Mouse (Mus musculus): ENCODE data around the gene Hcrtr1. TPM values are rescaled to one million over a fixed set of nuclear protein-coding genes. Genes with fewer than 3 reads are reported as not detected.

Gene Hcrtr1
- polyA plus RNA-seq, 1 experiment: 4.5 TPM

GRCm38 (mm10) chr4:130109666-130110065 lies 29.5 kb downstream of the Hcrtr1 start:
- Histone ChIP-seq H3K4me1 (ENCODE audit: control insufficient read depth, insufficient read depth, low read length) (peaks cover 7% of the 10 kb centered on the region), H3K4me3 (ENCODE audit: insufficient read depth, low read length) (peak overlapping the region; percentile 7; the same call in 1 of the 2 replicates), H3K27ac (ENCODE audit: insufficient read depth, low read length) (peak overlapping the region; percentile 46; the same call in 1 of the 2 replicates)
- TF ChIP-seq POLR2A (IDR thresholded peaks at IDR 0.05; ENCODE audit: extremely low read depth, insufficient read depth, low read length) (no peak), CTCF (IDR thresholded peaks at IDR 0.05; ENCODE audit: extremely low read depth, insufficient read depth, low read length) (no peak)

DNA sequence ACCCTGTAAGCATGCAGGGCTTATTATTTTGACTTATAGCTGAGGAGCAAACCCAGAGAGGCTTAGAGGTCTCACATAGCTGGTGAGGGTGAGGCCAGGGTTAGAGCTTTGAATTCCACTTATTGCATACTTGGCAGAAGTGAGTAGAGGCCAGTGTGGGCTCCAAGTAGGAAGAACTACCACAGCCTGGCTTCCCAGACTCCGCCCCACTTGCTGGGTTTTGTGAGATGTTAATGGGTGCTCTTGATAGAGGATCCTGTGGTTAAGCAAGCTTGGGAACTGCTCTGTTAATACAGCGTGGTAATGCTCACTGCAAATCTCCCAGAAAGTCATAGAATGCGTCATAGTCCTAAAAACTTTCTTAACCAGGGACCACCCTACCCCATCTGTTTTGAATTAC lies 30.2 kb downstream of the Hcrtr1 start:
- peaks cover 7% of the 10 kb centered on the region for H3K4me1 ChIP-seq (ENCODE audit: control insufficient read depth, insufficient read depth, low read length)
- no peak for TF ChIP-seq POLR2A (IDR thresholded peaks at IDR 0.05; ENCODE audit: extremely low read depth, insufficient read depth, low read length)
- TF ChIP-seq CTCF (IDR thresholded peaks at IDR 0.05; ENCODE audit: extremely low read depth, insufficient read depth, low read length): no peak
- no peak overlapping the region for H3K27ac ChIP-seq (ENCODE audit: insufficient read depth, low read length)
- H3K4me3 ChIP-seq (ENCODE audit: insufficient read depth, low read length): no peak overlapping the region; the same call in 1 of the 2 replicates

DNA sequence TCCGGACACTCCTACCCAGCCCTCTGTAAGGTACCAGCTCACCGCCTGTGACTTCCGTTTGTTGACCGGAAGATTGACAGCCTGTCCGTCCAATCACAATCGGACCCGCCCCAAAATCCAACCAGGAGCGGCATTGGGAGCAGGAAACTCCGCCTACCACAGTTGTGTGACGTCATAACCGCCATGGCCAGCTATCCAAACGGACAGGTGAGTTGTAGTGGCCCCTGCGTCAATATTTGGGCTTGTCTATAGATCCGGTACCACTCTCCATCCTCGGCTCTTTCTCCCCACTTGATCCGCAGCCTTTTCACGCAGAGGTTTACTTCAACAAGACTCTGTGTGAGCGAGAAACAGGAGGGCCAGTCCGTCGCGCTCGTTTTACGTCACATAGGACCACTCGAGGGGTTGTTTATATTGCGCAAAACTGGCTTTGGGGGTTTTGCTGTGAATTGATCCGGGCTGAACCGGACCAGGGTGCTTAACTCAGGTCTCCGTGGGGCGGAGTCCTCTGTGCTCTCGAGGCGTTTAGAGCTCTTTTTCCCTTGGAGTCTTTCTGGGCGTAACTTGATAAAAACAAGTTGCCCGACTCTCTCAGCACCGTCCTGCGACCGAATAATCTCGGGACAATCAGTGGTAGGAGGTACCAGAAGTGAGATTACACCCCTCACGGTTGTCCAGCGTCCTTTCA lies 31.6 kb downstream of the Hcrtr1 start:
- Histone ChIP-seq H3K27ac (ENCODE audit: insufficient read depth, low read length) (peak overlapping the region; percentile 76; the same call in 1 of the 2 replicates), H3K4me3 (ENCODE audit: insufficient read depth, low read length) (peak overlapping the region; percentile 91), H3K4me1 (ENCODE audit: control insufficient read depth, insufficient read depth, low read length) (peaks cover 7% of the 10 kb centered on the region)
- no peak for TF ChIP-seq CTCF (IDR thresholded peaks at IDR 0.05; ENCODE audit: extremely low read depth, insufficient read depth, low read length)
- peak; percentile 83 for TF ChIP-seq POLR2A (IDR thresholded peaks at IDR 0.05; ENCODE audit: extremely low read depth, insufficient read depth, low read length)

GRCm38 (mm10) chr4:130107065-130107443 lies 32.1 kb downstream of the Hcrtr1 start:
- no peak for TF ChIP-seq CTCF (IDR thresholded peaks at IDR 0.05; ENCODE audit: extremely low read depth, insufficient read depth, low read length)
- no peak for TF ChIP-seq POLR2A (IDR thresholded peaks at IDR 0.05; ENCODE audit: extremely low read depth, insufficient read depth, low read length)
- peaks cover 7% of the 10 kb centered on the region for H3K4me1 ChIP-seq (ENCODE audit: control insufficient read depth, insufficient read depth, low read length)
- H3K4me3 ChIP-seq (ENCODE audit: insufficient read depth, low read length): peak overlapping the region; percentile 91
- H3K27ac ChIP-seq (ENCODE audit: insufficient read depth, low read length): no peak overlapping the region

- H3K27ac ChIP-seq (ENCODE audit: insufficient read depth, low read length): no peak overlapping the region
Measured at GRCm38 (mm10) chr4:130104584-130104983, 34.6 kb downstream of the Hcrtr1 start.

DNA sequence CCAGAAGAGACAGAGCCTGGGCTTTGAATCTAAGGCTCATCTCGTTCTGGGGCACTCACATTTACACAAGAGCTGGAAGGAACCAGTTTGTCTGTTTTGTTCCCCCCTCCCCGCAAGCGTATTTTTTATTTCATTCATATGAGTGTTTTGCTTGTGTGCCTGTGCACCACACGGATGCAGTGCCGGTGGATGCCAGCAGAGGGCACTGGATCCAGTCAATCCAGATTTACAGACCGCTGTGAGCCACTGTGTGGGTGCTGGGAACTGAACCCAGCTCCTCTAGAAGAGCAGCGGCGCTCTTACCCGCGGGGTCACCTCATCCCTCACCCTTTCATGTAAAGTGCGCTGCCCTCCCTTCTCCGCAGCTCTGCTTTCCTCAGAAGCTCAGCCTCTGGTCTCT lies 35.5 kb downstream of the Hcrtr1 start:
- TF ChIP-seq CTCF (IDR thresholded peaks at IDR 0.05; ENCODE audit: extremely low read depth, insufficient read depth, low read length) (0 out of 2 replicates have a peak, but pooled peaks have one; percentile 0), POLR2A (IDR thresholded peaks at IDR 0.05; ENCODE audit: extremely low read depth, insufficient read depth, low read length) (no peak)
- Histone ChIP-seq H3K4me3 (ENCODE audit: insufficient read depth, low read length) (no peak overlapping the region), H3K4me1 (ENCODE audit: control insufficient read depth, insufficient read depth, low read length) (peaks cover 3% of the 10 kb centered on the region; the same call in 1 of the 2 replicates), H3K27ac (ENCODE audit: insufficient read depth, low read length) (no peak overlapping the region)

More at GRCm38 (mm10) chr4:130104584-130104983, 34.6 kb downstream of the Hcrtr1 start:
- H3K4me1 ChIP-seq (ENCODE audit: control insufficient read depth, insufficient read depth, low read length): peaks cover 4% of the 10 kb centered on the region
- no peak overlapping the region for H3K4me3 ChIP-seq (ENCODE audit: insufficient read depth, low read length)
- TF ChIP-seq POLR2A (IDR thresholded peaks at IDR 0.05; ENCODE audit: extremely low read depth, insufficient read depth, low read length) (no peak), CTCF (IDR thresholded peaks at IDR 0.05; ENCODE audit: extremely low read depth, insufficient read depth, low read length) (no peak)

- TF ChIP-seq POLR2A (IDR thresholded peaks at IDR 0.05; ENCODE audit: extremely low read depth, insufficient read depth, low read length) (no peak), CTCF (IDR thresholded peaks at IDR 0.05; ENCODE audit: extremely low read depth, insufficient read depth, low read length) (no peak)
- no peak within 1 kb of the TSS for H3K27ac ChIP-seq (ENCODE audit: insufficient read depth, low read length)
- H3K4me1 ChIP-seq (ENCODE audit: control insufficient read depth, insufficient read depth, low read length): no peaks in the 10 kb centered on the region
- H3K4me3 ChIP-seq (ENCODE audit: insufficient read depth, low read length): no peak within 1 kb of the TSS
Measured at GRCm38 (mm10) chr4:130102111-130102651, 37.0 kb downstream of the Hcrtr1 start, which contains the start of gene Pef1. Gene Pef1, plus strand, starts transcription at chr4:130102558.

DNA sequence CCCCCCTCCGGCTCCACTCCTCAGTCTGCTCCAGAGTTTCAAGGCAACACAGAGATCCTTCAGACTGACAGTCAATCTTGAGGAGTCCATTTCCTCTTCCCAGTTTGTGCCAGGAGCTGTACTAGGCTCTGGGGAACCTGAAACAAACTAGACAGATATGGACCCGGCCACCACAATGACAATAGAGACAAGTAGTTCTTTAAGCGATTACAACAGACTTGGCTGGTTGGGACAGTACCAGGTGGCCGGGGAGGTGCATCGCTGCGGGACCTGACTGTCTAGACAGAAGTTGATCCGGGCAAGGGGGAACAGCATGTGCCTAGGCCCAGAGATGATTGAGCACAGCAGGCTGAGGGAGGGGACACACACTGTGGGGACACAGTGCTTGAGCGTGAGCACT lies 38.0 kb downstream of the Hcrtr1 start:
- TF ChIP-seq CTCF (IDR thresholded peaks at IDR 0.05; ENCODE audit: extremely low read depth, insufficient read depth, low read length) (no peak), POLR2A (IDR thresholded peaks at IDR 0.05; ENCODE audit: extremely low read depth, insufficient read depth, low read length) (no peak)
- no peak overlapping the region for H3K4me3 ChIP-seq (ENCODE audit: insufficient read depth, low read length)
- no peaks in the 10 kb centered on the region for H3K4me1 ChIP-seq (ENCODE audit: control insufficient read depth, insufficient read depth, low read length)
- no peak overlapping the region for H3K27ac ChIP-seq (ENCODE audit: insufficient read depth, low read length)

DNA sequence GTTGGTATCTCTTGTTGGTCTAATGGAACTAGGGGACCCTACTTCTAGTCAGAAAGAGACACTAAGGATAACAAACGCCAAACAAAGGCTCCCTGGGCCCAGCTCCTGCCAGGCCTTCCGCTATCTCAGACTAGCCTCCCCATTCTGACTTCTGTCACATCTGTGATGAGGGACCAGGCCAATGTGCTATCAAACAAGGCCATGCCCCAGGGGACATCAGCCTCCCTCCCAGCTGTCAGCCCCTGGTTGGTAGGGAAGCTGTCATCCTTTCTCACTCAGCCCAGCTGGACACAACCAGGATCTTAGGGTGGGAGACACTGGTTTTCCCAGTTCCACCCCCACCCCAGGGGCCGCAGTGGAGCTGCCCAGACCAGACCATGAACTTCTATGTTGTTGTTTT lies 44.0 kb downstream of the Hcrtr1 start:
- Histone ChIP-seq H3K4me1 (ENCODE audit: control insufficient read depth, insufficient read depth, low read length) (no peaks in the 10 kb centered on the region), H3K27ac (ENCODE audit: insufficient read depth, low read length) (no peak overlapping the region), H3K4me3 (ENCODE audit: insufficient read depth, low read length) (no peak overlapping the region)
- TF ChIP-seq CTCF (IDR thresholded peaks at IDR 0.05; ENCODE audit: extremely low read depth, insufficient read depth, low read length) (no peak), POLR2A (IDR thresholded peaks at IDR 0.05; ENCODE audit: extremely low read depth, insufficient read depth, low read length) (no peak)

DNA sequence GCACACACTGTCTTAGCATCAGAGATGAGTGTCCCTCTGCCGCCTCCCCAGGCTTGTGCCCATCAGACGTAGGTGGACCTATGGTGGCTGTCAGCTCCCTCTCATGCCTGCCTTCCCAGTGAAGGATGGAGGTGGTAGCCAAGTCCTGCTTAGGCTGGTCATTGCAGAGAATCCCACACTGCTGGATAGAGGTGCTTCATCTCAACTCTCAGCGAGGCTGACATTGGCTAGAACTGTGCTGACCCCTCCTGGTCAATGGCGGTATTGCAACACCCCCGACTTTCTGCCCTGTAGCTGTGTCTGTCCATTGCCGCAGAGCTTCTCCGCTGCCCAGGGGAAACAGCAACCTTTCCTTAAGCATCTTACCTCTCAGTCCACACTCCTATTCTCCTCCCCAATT lies 51.9 kb downstream of the Hcrtr1 start:
- Histone ChIP-seq H3K4me3 (ENCODE audit: insufficient read depth, low read length) (no peak overlapping the region), H3K27ac (ENCODE audit: insufficient read depth, low read length) (no peak overlapping the region), H3K4me1 (ENCODE audit: control insufficient read depth, insufficient read depth, low read length) (no peaks in the 10 kb centered on the region)
- TF ChIP-seq CTCF (IDR thresholded peaks at IDR 0.05; ENCODE audit: extremely low read depth, insufficient read depth, low read length): peak; percentile 100
- TF ChIP-seq POLR2A (IDR thresholded peaks at IDR 0.05; ENCODE audit: extremely low read depth, insufficient read depth, low read length): no peak
